Mouse (Mus musculus) midbrain, embryonic 13.5 days (tissue): ENCODE measurements around the gene Cmah. TPM values are rescaled to one million over a fixed set of nuclear protein-coding genes. Genes with fewer than 3 reads are reported as not detected.

Source experiments
- ATAC-seq: fragments of 200-750 bp; cut with Nextera tagmentation; 2 replicates; pipeline ENCODE4 v1.8.0; 2017; ENCODE audit warnings: mild to moderate bottlenecking, moderate TSS enrichment, moderate library complexity
- H3K27ac ChIP-seq: fragments of 300-500 bp; sonication (generic); 2 replicates; pipeline ENCODE4 v1.5.1; 2015; ENCODE audit warnings: inconsistent platforms, mild to moderate bottlenecking, moderate library complexity
- H3K27me3 ChIP-seq: fragments of 300-500 bp; sonication (generic); 2 replicates; pipeline ENCODE4 v1.6.1; 2015; ENCODE audit warnings: mild to moderate bottlenecking, inconsistent platforms
- H3K36me3 ChIP-seq: fragments of 300-500 bp; sonication (generic); 2 replicates; pipeline ENCODE4 v1.6.1; 2015; ENCODE audit warnings: mild to moderate bottlenecking, inconsistent platforms
- H3K4me1 ChIP-seq: fragments of 300-500 bp; sonication (generic); replicated peaks from 2 replicates; pipeline ENCODE4 v1.6.1; 2015; ENCODE audit warnings: inconsistent platforms
- H3K4me2 ChIP-seq: fragments of 300-500 bp; sonication (generic); replicated peaks from 2 replicates; pipeline ENCODE4 v1.6.1; 2015; ENCODE audit warnings: moderate library complexity, mild to moderate bottlenecking, inconsistent platforms
- H3K4me3 ChIP-seq: fragments of 300-500 bp; sonication (generic); replicated peaks from 2 replicates; pipeline ENCODE4 v1.5.1; 2015; ENCODE audit warnings: mild to moderate bottlenecking, inconsistent platforms
- H3K9ac ChIP-seq: fragments of 300-500 bp; sonication (generic); replicated peaks from 2 replicates; pipeline ENCODE4 v1.6.1; 2015; ENCODE audit warnings: mild to moderate bottlenecking, inconsistent platforms
- H3K9me3 ChIP-seq: fragments of 300-500 bp; sonication (generic); 2 replicates; pipeline ENCODE4 v1.6.1; 2016; ENCODE audit warnings: mild to moderate bottlenecking, inconsistent platforms
- WGBS: fragments of 180-500 bp; shearing (Covaris S2); methylation state at CpG from one replicate; pipeline ENCODE4 v1.1.7; 2015; 5-methylcytosine and 5-hydroxymethylcytosine counted together
- polyA plus RNA-seq: library from polyadenylated mRNA; unstranded; fragments of >200 nt; fragmentation: Nextera tagmentation; extraction: Ambion mirVana; gene quantifications from 2 replicates; pipeline ENCODE4 v1.2.1, GENCODE M21; 2015

Gene Cmah
- polyA plus RNA-seq, result 0.14 and 0.23 TPM in 2 replicates

GRCm38 (mm10) chr13:24327201-24327600, at the start of gene Cmah:
Gene Cmah (plus strand): TSS chr13:24327404.
- H3K4me1 ChIP-seq, result no peaks in the 10 kb centered on the region
- H3K27me3 ChIP-seq, result no peaks in the 10 kb centered on the region
- H3K36me3 ChIP-seq, result no peaks in the 10 kb centered on the region
- no peaks in the 10 kb centered on the region for H3K9me3 ChIP-seq
- H3K27ac ChIP-seq, result no peak within 1 kb of the TSS
- no peak within 1 kb of the TSS for H3K4me3 ChIP-seq
- WGBS, result 87% methylated on average over 5 of the region's 5 CpGs
- H3K9ac ChIP-seq, result no peak within 1 kb of the TSS
- no peak within 1 kb of the TSS for H3K4me2 ChIP-seq
- ATAC-seq, result no peak

DNA sequence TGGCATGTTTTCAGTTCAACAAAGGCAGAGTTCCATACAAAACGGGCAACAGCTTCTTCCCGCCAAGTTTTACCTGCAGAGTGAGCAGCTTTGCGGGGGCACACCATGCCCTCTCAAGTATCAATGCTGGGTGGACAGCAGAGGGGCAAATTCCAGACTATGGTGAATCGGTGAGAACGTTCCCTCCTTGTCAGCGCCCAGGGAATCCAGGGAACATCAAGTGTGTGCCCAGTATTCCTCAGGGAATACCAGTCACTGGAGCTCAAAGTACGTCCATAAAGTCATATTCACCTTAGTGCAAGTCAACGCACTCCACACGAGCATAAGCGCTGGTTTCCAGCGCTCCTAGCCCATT, 47.8 kb upstream of the Cmah start:
- Histone ChIP-seq H3K9me3 (no peaks in the 10 kb centered on the region), H3K9ac (no peak overlapping the region), H3K36me3 (no peaks in the 10 kb centered on the region), H3K4me1 (peaks cover 26% of the 10 kb centered on the region), H3K4me2 (peak overlapping the region; percentile 94), H3K4me3 (peak overlapping the region; percentile 54), H3K27me3 (peaks cover 7% of the 10 kb centered on the region; the same call in 1 of the 2 replicates), H3K27ac (no peak overlapping the region)
- no peak for ATAC-seq
- 62% methylated on average over 11 of the region's 11 CpGs for WGBS

GRCm38 (mm10) chr13:24279762-24280438, 47.3 kb upstream of the Cmah start:
- no peaks in the 10 kb centered on the region for H3K9me3 ChIP-seq
- H3K9ac ChIP-seq, result peak overlapping the region; percentile 74
- peaks cover 7% of the 10 kb centered on the region; the same call in 1 of the 2 replicates for H3K27me3 ChIP-seq
- H3K4me3 ChIP-seq, result peak overlapping the region; percentile 54
- peak; percentile 3; the same call in 1 of the 2 replicates for ATAC-seq
- H3K4me2 ChIP-seq, result peak overlapping the region; percentile 94
- no peaks in the 10 kb centered on the region for H3K36me3 ChIP-seq
- peak overlapping the region; percentile 92; the same call in 1 of the 2 replicates for H3K27ac ChIP-seq
- under 1% methylated on average over 20 of the region's 21 CpGs for WGBS
- H3K4me1 ChIP-seq, result peaks cover 26% of the 10 kb centered on the region

- peaks cover 7% of the 10 kb centered on the region; the same call in 1 of the 2 replicates for H3K27me3 ChIP-seq
- peak within 1 kb of the TSS; percentile 54 for H3K4me3 ChIP-seq
- H3K4me2 ChIP-seq, result peak within 1 kb of the TSS; percentile 94
- H3K9ac ChIP-seq, result peak within 1 kb of the TSS; percentile 74
- no peaks in the 10 kb centered on the region for H3K9me3 ChIP-seq
- peak within 1 kb of the TSS; percentile 92 for H3K27ac ChIP-seq
- peak; percentile 99 for ATAC-seq
- H3K4me1 ChIP-seq, result peaks cover 26% of the 10 kb centered on the region
- WGBS, result under 1% methylated on average over 93 of the region's 96 CpGs
- H3K36me3 ChIP-seq, result no peaks in the 10 kb centered on the region
These were observed 46.5 kb upstream of the Cmah start, which contains the start of gene Carmil1 for GRCm38 (mm10) chr13:24280439-24281431. Gene Carmil1 (minus strand): TSS chr13:24280795.

DNA sequence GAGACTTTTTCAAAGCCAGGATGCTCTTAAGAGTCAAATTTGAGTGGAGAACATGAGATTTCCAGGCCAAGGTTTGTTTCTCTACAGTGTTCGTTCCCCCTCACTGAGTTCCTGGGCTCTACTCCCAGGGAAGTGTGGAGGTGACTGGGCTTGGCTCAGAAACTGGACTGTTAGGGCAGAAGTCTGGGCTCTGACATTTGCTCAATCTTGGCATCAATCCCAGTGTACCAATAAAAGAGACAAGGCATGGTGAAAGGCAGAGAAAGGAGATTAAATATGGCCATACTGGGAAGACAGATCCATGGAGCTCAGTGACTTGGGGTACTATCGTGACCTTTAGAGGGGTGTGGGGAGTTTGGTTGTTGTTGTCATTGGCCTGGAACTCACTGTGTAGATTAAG, 39.8 kb upstream of the Cmah start:
- ATAC-seq, result no peak
- 89% methylated on average over 2 of the region's 2 CpGs for WGBS
- no peak overlapping the region for H3K9ac ChIP-seq
- H3K27me3 ChIP-seq, result no peaks in the 10 kb centered on the region
- no peak overlapping the region for H3K4me3 ChIP-seq
- no peak overlapping the region for H3K27ac ChIP-seq
- H3K4me2 ChIP-seq, result no peak overlapping the region
- no peaks in the 10 kb centered on the region for H3K36me3 ChIP-seq
- no peaks in the 10 kb centered on the region for H3K4me1 ChIP-seq
- no peaks in the 10 kb centered on the region for H3K9me3 ChIP-seq

DNA sequence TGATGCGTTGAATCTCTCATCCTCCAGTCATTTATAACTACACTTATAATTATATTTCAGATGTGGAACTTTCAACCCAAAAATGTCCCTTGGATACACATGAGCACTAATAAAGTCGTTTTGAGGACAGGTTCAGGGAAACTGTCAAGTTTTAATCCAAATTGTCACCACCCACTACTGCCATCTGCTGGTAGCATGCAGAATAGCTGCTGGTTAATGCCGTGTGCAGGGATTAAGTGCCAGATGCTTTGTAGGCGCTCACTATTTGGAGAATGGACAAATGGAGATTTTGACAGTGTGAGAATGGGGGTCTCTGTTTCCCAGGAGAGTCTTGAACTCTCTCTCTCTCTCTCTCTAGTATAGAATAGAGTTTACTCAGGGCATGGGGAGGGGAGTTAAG, 30.0 kb upstream of the Cmah start:
- Histone ChIP-seq H3K9ac (no peak overlapping the region), H3K27me3 (no peaks in the 10 kb centered on the region), H3K4me2 (no peak overlapping the region), H3K27ac (no peak overlapping the region), H3K9me3 (no peaks in the 10 kb centered on the region), H3K4me1 (no peaks in the 10 kb centered on the region), H3K36me3 (no peaks in the 10 kb centered on the region), H3K4me3 (no peak overlapping the region)
- no peak for ATAC-seq
- WGBS, result 13% methylated on average over 4 of the region's 4 CpGs

GRCm38 (mm10) chr13:24305486-24305885, 21.7 kb upstream of the Cmah start:
- 70% methylated on average over 4 of the region's 4 CpGs for WGBS
- no peak for ATAC-seq

GRCm38 (mm10) chr13:24306248-24306647, 21.0 kb upstream of the Cmah start:
- no peaks in the 10 kb centered on the region for H3K36me3 ChIP-seq
- H3K9ac ChIP-seq, result no peak overlapping the region
- H3K4me2 ChIP-seq, result no peak overlapping the region
- WGBS, result 51% methylated on average over 4 of the region's 4 CpGs
- no peak overlapping the region for H3K4me3 ChIP-seq
- no peak for ATAC-seq
- no peak overlapping the region for H3K27ac ChIP-seq
- no peaks in the 10 kb centered on the region for H3K4me1 ChIP-seq
- no peaks in the 10 kb centered on the region for H3K27me3 ChIP-seq
- H3K9me3 ChIP-seq, result no peaks in the 10 kb centered on the region

More at GRCm38 (mm10) chr13:24305486-24305885, 21.7 kb upstream of the Cmah start:
- Histone ChIP-seq H3K4me3 (no peak overlapping the region), H3K9ac (no peak overlapping the region), H3K36me3 (no peaks in the 10 kb centered on the region), H3K27me3 (no peaks in the 10 kb centered on the region), H3K4me1 (no peaks in the 10 kb centered on the region), H3K9me3 (no peaks in the 10 kb centered on the region), H3K4me2 (no peak overlapping the region), H3K27ac (no peak overlapping the region)

DNA sequence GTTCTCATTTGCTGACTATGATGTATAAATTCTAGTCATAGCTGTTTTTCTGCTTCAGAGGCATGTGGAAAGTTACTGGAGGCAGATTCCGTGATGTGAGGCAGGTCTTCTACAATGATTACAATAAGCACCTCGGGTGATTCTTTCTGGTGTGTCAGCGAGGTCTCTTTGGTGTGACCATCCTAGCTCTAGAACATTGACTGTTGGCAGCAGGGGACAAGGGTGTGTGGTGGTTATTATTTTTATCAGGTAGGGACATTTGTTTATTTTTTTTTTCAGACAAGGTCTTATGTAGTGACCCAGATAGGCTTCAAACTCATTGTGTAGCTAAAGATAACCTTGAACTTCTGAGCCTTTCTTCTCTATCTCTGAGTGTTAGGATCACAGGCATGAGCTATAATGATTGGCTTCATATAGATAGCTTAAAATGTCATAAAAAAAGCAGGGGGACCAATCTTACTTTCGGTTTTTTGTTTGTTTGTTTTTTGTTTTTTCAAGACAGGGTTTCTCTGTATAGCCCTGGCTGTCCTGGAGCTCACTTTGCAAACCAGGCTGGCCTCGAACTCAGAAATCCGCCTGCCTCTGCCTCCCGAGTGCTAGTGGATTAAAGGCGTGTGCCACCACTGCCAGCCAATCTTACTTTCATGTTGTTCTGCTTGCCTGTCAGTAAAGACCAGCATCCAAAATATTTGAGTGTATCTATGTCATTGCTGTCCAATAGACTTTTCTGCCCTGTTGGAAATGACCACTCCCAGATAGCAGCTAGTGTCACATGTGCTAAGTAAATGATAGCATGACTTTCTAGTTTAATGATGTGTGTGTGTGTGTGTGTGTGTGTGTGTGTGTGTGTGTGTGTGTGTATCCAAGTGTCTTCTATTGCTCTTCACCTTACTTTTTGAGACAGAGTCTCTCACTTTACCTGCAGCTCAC, 15.9 kb upstream of the Cmah start:
- no peak overlapping the region for H3K27ac ChIP-seq
- no peak for ATAC-seq
- no peak overlapping the region for H3K4me2 ChIP-seq
- H3K36me3 ChIP-seq, result no peaks in the 10 kb centered on the region
- no peaks in the 10 kb centered on the region for H3K4me1 ChIP-seq
- WGBS, result 91% methylated on average over 8 of the region's 8 CpGs
- no peaks in the 10 kb centered on the region for H3K27me3 ChIP-seq
- no peaks in the 10 kb centered on the region for H3K9me3 ChIP-seq
- H3K9ac ChIP-seq, result no peak overlapping the region
- no peak overlapping the region for H3K4me3 ChIP-seq

GRCm38 (mm10) chr13:24316563-24316962, 10.6 kb upstream of the Cmah start:
- H3K27ac ChIP-seq, result no peak overlapping the region
- no peak overlapping the region for H3K4me3 ChIP-seq
- H3K36me3 ChIP-seq, result no peaks in the 10 kb centered on the region
- no peak for ATAC-seq
- no peak overlapping the region for H3K9ac ChIP-seq
- 78% methylated on average over 3 of the region's 3 CpGs for WGBS
- no peaks in the 10 kb centered on the region for H3K27me3 ChIP-seq
- no peak overlapping the region for H3K4me2 ChIP-seq
- H3K4me1 ChIP-seq, result no peaks in the 10 kb centered on the region
- no peaks in the 10 kb centered on the region for H3K9me3 ChIP-seq

DNA sequence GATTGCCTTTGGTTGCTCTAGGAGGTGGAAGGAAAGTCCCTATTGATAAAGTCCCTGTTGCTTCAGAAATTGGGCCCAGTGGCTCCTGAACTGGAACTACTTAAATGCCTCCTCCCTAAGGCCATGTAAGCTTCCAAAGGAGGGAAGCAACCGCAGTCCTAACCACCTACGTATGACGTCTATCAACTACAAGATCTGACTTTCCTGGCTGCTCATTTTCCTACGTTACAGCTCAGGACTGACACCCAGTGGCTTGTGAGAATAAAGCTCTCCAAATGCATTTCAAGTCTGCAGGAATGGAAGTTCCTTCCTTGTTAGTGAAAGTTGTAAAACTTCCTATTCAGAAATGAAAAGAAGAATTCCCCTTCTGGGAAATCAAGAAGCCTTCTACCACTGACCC, 8.6 kb upstream of the Cmah start:
- Histone ChIP-seq H3K27me3 (no peaks in the 10 kb centered on the region), H3K9ac (no peak overlapping the region), H3K27ac (no peak overlapping the region), H3K4me2 (no peak overlapping the region), H3K4me1 (no peaks in the 10 kb centered on the region), H3K36me3 (no peaks in the 10 kb centered on the region), H3K9me3 (no peaks in the 10 kb centered on the region), H3K4me3 (no peak overlapping the region)
- 33% methylated on average over 4 of the region's 4 CpGs for WGBS
- ATAC-seq, result no peak
